Mouse (Mus musculus) embryonic fibroblast, embryonic 13.5 days (primary cell): ENCODE data around the gene 1110008L16Rik. TPM values are rescaled to one million over a fixed set of nuclear protein-coding genes. Genes with fewer than 3 reads are reported as not detected.
A peak's percentile ranks its signal among the peaks of the same experiment; 100 is the strongest.
"Not testable (repeated sequence)": the region's sequence is repeated elsewhere in the genome, so short reads cannot be mapped to it uniquely, and the experiment has no call there.

Experiments used
- H3K27ac ChIP-seq: 2 replicates; pipeline ENCODE4 v1.5.1; 2012; ENCODE audit warnings: low read length, control low read depth, inconsistent platforms; ENCODE audit not compliant: insufficient read depth
- H3K4me1 ChIP-seq: 2 replicates; pipeline ENCODE4 v1.6.1; 2011; ENCODE audit warnings: low read length; ENCODE audit not compliant: control insufficient read depth, insufficient read depth
- H3K4me3 ChIP-seq: 2 replicates; pipeline ENCODE4 v1.5.1; 2011; ENCODE audit warnings: mild to moderate bottlenecking, control low read depth, low read length; ENCODE audit not compliant: insufficient read depth
- CTCF ChIP-seq: IDR thresholded peaks from 2 replicates; pipeline ENCODE4 v1.5.1; 2011; ENCODE audit warnings: mild to moderate bottlenecking, control low read depth, low read length, moderate library complexity, borderline replicate concordance; ENCODE audit not compliant: insufficient read depth
- POLR2A ChIP-seq: IDR thresholded peaks from 2 replicates; pipeline ENCODE4 v1.6.1; 2011; ENCODE audit warnings: low read depth, mild to moderate bottlenecking, control low read depth, low read length, moderate library complexity
- polyA plus RNA-seq: library from polyadenylated mRNA; stranded (reverse); fragments of >200 nt; gene quantifications from 2 replicates; pipeline ENCODE4 v1.2.4, GENCODE M21; 2011; ENCODE audit warnings: low read depth; ENCODE audit not compliant: missing spikeins, insufficient read length

Gene 1110008L16Rik
- polyA plus RNA-seq, 1 experiment, result 10.2 TPM

DNA sequence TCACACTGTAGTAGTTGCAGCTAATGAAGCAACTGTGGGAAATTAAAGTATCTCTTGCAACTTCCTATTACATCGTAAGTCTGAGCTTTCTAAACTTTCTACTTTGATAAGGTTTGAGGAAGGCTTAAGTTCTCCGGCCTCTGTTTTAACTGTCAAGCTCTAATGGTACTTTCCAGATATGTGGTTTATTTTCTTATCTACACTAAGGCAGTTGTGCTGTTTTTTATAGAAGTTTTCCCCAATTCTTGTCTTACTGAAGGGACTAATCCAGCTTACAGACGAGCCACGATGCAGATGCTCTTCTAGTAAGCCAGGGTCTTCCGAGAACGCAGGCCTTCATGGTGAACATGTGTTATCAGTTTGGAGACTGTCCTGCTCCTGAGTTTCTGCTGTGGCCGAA, 30.0 kb downstream of the 1110008L16Rik start:
- TF ChIP-seq POLR2A (no peak), CTCF (no peak)
- Histone ChIP-seq H3K4me1 (no peaks in the 10 kb centered on the region), H3K4me3 (no peak overlapping the region), H3K27ac (no peak overlapping the region)

DNA sequence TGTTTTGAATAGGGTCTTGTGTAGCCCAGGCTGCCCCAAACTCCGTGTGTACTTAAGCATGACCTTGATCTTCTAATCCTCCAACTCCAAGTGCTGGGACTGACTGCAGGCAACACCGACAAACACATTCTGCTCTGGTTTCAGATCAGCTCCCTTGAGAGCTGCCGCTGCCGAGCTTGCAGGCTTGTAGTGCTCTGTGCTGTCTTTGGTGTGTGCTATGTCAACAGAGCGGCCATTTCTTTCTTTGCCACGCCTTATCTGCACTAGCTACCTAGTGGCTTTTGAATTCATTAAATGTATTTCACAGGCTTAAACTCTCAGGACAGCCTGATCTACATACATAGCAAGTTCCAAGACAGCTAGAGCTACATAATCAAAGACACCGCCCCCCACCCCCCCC, 34.3 kb downstream of the 1110008L16Rik start:
- no peak overlapping the region for H3K27ac ChIP-seq
- H3K4me3 ChIP-seq, result no peak overlapping the region
- H3K4me1 ChIP-seq, result no peaks in the 10 kb centered on the region
- TF ChIP-seq POLR2A, result no peak
- TF ChIP-seq CTCF, result no peak

DNA sequence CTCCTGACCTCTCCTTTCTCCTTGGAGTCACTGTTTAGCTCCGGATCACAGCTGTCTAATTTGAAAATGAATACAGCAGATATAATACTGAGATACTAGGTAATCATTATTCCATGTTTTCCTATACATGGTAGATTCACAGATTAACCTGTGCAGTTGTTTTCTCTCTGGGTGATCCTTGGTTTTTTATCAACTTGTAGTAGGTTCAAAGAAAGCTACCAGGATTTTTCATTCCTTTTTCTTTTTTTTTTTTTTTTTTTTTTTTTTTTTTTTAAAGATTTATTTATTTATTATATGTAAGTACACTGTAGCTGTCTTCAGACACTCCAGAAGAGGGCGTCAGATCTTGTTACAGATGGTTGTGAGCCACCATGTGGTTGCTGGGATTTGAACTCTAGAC, 39.1 kb downstream of the 1110008L16Rik start:
- H3K4me3 ChIP-seq, H3K27ac ChIP-seq, H3K4me1 ChIP-seq: not testable (repeated sequence)

DNA sequence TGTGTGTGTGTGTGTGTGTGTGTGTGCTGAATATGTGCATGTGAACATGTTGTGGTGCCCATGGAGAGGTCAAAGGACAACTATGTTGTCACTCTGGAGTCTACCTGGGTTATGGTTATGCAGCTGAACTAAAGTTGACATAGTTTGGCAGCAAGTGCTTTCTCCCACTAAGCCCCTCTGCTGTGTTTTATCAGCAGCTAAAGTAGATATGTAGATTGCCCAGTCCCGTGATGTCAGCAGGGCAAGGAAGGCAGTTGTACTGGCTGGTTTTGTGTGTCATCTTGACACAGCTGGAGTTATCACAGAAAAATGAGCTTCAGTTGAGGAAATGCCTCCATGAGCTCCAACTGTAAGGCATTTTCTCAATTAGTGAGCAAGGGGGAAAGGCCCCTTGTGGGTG, 43.7 kb downstream of the 1110008L16Rik start:
- H3K4me1 ChIP-seq, result not testable (repeated sequence)

DNA sequence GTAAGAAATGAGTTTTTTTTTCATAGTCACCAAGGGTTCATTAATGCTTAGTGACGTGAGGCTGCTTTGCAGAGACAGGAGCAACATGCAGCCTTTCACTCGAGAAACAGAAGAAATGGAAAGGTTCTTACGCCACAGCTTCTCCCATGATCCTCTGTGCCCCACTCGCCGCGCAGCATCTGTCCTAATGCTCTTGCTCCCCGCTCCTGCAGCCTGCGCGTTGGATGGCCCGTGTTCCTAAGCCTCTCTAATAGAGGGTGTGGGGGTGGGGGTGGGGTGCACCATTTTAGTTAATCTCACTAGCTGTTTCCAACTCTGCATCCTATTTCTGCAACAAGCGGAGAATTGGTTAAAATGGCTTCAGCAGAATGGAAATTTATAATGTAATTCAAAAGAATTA, 44.6 kb downstream of the 1110008L16Rik start:
- peaks cover 6% of the 10 kb centered on the region for H3K4me1 ChIP-seq
- no peak overlapping the region for H3K4me3 ChIP-seq
- TF ChIP-seq CTCF (no peak), POLR2A (no peak)
- H3K27ac ChIP-seq, result no peak overlapping the region; the same call in 1 of the 2 replicates

More for the DNA sequence above, 43.7 kb downstream of the 1110008L16Rik start:
- H3K27ac ChIP-seq, result peak overlapping the region; percentile 20; the same call in 1 of the 2 replicates
- not testable (repeated sequence) for H3K4me3 ChIP-seq

DNA sequence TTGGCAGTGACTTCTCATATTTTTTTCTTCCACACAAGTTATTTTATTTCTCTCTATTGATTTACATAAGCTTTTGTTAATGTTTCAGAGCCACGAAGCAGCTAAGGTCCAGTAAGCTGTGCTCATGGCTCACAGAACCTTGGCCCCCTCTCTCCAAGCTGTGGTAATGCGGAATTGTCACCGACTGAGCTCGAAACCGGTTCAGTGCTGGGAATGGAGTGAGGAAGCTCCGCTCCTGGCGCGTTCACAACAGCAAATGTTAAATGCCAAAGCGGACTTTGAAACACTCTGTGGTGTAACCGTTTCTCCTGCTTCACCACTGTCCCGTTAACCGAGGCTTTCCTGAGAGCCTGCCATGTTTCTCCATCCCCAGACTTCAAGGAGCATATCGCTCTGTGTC, 45.2 kb downstream of the 1110008L16Rik start:
- Histone ChIP-seq H3K4me1 (peaks cover 6% of the 10 kb centered on the region), H3K27ac (no peak overlapping the region), H3K4me3 (no peak overlapping the region)
- TF ChIP-seq CTCF (no peak), POLR2A (no peak)

DNA sequence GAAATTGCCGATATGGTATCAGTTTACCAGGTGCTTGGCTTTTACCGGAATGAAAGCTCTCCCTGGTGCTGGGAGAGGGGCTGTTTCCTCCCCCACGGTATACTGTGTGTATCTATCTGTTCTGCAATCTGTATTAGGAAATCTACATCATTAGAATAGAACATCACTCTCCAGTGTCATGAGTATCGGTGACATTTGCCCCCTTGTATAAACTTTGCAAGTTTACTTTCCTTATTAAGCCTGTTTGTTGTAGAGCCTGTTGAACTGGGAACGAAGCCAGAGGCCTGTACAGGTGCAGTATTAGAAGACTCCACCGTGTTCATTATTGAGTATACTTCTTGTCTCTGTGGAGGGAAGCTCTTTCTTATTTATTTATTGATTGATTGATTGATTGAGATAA, 54.0 kb downstream of the 1110008L16Rik start:
- TF ChIP-seq CTCF (no peak), POLR2A (no peak)
- no peak overlapping the region for H3K4me3 ChIP-seq
- H3K27ac ChIP-seq, result no peak overlapping the region
- no peaks in the 10 kb centered on the region for H3K4me1 ChIP-seq

DNA sequence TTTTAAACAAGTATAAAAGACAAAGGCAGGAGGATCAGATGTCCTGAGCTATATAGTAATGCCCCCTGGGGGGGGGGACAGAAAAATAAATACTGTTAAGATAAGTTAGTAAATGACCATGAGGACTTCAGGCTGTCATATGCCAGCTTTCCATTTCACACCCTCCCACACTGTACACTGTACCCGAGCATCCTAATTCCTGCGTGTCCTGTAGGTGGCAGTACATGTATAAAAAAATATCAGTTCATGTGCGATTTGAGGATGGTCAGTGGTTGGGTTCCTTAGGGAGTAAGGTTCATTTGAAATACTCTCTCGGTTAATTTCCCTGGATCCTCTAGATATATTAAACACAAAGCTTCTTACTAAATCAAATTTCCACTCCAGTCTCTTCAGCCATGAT, 55.5 kb downstream of the 1110008L16Rik start:
- Histone ChIP-seq H3K4me1 (no peaks in the 10 kb centered on the region), H3K27ac (no peak overlapping the region), H3K4me3 (no peak overlapping the region)
- TF ChIP-seq POLR2A (no peak), CTCF (peak; percentile 33; the same call in 1 of the 2 replicates)

DNA sequence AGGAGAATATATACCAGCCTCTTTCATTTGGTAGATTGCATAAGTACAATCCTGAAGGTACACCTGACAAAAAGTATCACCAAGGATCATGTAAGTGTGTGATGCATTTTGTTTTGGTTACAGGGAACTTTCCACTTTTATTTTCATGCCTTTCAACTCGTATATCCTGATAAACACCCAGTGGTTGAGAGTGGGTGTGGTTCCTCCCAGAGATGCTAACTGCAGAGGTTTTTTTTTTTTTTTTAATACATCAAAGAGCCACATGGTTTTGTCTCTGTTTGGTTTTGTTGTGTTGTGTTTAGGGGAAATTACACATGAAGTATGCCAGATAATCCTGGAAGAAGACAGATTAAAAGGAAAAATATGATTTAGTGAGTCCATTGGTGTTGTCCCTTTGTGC, 57.9 kb downstream of the 1110008L16Rik start:
- TF ChIP-seq POLR2A (no peak), CTCF (no peak)
- Histone ChIP-seq H3K27ac (no peak overlapping the region), H3K4me1 (no peaks in the 10 kb centered on the region), H3K4me3 (no peak overlapping the region)

DNA sequence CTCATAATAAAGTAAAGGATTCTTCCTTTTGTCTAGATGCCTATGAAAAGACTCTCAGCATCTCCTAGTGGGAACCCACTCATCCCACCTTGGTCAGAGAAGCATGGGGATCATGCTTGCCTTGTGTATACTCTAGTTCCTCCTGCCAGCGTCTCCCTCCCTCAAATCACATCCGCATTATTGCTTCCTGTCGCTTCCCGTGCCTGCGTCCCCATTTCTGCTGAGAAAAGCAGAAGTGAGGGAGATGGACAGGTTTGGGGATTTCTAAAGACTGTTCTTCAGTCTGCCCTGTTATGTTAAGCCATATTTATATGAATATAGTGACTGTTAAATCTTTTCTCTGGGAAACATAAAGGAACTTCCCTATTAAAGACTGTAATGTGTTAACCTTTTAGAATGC, 61.6 kb downstream of the 1110008L16Rik start:
- no peak for TF ChIP-seq POLR2A
- no peak for TF ChIP-seq CTCF
- Histone ChIP-seq H3K27ac (no peak overlapping the region), H3K4me1 (no peaks in the 10 kb centered on the region), H3K4me3 (no peak overlapping the region)

DNA sequence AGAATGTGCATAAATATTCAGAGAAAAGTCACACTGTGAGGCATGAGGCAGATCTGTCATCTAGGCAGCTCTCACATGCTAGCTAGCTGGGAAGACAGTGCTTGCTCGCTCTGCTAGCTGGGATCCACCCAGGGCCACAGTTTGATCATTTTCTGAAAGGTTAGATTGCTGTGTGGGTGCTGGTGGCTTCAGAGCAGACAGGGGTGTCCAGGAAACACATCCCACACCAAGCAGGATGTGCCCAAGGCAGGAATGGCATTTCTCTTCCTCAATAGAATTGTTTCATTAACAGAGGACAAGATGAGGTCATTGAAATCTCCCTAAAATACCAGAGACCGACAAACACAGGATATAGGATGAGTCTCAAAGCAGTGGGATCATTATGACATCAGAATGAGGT, 65.7 kb downstream of the 1110008L16Rik start:
- no peak for TF ChIP-seq CTCF
- no peak for TF ChIP-seq POLR2A
- no peak overlapping the region for H3K4me3 ChIP-seq
- no peaks in the 10 kb centered on the region for H3K4me1 ChIP-seq
- H3K27ac ChIP-seq, result no peak overlapping the region
